Mouse (Mus musculus) spleen, adult 12 weeks (tissue): ENCODE data around the gene Efhd2.

ENCODE experiments used
- DNase-seq: peaks from one replicate; pipeline ENCODE4 v3.0.0; 2022; ENCODE audit warnings: low spot score

Efhd2 gene

DNA sequence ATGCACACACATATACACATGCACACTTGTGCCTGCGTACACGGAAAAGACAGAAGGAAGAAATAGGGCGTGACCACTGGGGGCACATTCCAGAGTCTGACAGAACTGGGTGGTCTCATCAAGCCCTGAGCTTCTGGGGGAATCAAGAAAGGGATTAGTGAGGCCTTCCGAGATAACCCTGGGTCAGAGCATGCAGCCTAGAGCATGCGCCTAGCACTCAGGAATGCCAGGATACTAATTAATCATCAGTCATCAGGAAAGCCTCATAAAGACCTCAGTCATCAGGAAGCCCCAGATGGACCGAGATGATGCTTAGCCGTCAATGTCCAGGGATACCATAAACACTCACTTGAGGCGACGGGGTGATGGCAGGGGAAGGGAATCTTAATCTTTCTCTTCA lies 5.2 kb upstream of the Efhd2 start:
- DNase-seq: no peak

DNA sequence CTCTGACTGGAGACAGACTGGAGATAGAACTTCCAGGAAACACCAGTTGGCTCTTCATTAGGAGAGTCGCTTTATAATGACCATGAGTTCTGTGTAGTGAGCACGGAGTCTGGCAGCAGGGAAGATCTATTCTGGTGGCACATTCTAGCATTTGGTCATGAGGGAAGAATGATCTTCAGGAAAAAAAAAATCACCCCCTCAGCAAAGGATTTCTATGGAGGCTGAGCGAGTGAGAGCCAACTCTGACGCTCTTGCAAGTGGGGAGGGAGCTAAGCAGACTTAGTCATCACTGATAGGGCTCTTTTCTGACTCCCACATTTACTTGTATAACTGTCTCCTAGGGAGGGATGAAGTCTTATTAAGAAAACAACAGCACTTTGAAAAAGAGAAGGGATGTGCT lies 4.4 kb upstream of the Efhd2 start:
- DNase-seq: no peak

DNA sequence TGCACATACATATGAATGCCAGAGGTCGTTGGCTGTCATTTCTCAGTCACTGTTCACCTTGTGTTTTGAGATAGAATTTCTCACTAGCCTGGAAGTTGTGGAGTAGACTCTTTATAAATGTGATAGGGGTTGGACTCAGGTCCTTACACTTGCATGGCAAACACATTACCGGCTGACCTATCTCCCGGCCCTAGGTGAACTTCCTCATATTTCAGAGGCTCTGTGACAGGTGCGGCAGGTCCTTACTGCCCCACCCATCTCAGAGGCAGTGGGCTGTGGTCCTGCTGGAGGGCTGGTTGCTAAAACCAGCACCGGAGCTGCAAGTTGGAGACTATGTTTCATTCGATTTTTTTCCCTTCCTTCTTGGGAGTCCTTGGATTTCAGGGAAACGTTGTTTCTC lies 3.9 kb upstream of the Efhd2 start:
- no peak for DNase-seq

DNA sequence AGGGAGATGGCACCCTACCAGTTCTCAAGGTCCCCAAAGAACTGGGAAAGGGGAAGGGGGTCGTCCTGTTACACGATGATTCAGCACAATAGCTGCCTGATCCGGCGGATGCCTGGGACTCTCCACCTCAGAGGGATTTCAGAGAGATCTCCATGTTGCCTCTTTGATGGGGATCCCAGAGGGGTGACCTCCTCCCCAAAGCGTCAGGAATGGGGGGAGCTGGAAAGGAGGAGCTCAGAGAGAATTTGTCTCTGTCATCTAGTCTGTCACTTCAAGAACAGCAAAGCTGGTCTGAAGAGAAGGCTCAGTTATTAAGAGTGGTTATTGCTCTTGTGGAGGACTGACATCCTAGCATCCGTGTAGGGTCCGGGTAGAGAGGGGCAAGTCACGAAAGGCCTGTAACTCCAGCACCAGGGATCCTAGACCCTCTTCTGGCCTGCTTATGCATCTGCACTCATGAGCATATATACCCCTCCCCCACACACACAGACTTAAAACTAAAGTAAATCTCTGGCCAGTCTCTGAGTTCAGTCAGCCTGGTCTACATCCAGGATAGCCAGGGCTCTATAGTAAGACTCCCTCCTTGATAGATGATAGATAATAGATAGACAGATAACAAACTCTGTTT lies 875 bp upstream of the Efhd2 start:
- no peak for DNase-seq

DNA sequence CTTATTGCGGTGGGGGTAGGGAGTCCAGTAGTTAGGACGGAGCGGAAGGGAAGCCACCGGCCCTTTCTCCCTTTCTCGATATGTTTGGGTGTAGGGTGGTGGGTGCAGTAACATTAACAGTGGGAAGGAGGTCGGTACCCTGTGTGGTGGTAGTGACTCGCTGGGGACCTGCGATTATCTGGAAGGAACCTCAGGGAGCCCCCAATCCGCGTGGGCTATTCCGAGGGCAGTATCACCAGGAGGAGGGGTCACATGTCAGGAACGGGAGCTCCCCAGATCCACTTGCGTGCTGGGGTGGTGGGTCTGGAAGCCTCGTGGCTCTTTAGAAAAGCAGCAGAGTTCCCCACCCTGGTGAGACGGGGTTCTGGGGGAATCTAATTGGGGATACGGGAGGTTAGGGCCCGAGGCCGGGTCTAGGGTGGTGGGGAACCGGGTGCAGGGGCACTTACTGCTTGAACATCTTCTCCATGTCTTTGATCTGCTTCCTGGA lies 564 bp downstream of the Efhd2 start:
- no peak for DNase-seq

DNA sequence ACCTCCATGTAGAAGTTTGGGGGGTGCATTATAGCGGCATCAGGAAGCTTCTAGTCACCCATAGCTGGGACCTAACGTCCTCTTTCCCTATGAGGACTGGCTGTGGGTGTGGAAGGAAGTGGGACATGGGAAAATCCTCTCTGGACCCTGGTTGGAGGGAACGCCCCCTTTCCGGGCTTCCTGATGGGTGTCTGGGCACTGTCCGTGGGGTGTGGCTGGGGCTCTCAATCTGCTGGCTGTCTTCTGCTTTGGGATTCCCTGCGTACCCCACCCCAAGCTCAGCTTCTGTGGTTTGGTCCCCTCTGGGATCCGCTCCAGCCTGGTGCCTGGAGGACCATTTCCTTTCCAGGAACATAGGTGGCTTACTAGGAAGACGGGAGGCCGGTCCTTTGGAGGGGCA lies 1.7 kb downstream of the Efhd2 start:
- DNase-seq: no peak

DNA sequence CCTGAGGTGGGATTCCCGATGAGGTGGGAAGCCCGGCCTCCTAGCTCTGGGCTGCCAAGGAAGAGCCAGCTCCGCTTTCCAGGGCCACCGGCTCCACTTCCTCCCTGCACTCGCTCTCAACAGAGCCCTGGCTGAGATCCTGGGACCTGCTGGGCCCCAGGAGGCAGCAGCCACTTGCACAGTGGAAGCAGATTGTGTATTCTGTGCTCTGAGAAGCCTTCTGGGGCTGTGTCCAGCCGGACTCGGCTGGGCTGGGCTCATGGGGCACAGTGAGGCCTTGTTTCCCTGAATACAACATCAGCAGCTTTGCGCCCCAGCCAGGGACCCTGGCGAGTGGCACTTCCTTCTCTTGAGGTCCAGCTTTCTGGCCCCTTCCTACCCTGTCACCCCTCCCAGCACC lies 2.8 kb downstream of the Efhd2 start:
- DNase-seq: no peak

DNA sequence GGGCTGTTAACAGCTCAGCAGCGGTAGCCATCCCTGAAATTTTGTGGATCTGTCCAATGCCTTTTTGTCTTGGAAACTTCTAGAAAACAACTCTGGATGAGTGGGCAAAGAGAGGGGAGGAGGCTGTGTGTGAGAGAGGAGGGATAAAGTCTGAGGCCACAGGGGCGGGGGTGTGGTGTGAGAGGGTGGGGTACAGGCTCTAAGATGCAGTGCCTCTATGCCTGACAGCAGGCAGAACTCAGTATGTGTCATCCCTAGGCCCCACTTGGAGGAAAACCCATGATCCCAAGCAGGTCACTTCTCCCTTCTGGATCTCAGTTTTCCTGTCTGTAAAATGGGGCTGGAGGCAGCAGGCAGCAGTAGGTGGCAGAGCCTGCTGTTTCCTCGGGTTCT lies 3.4 kb downstream of the Efhd2 start:
- DNase-seq: no peak

DNA sequence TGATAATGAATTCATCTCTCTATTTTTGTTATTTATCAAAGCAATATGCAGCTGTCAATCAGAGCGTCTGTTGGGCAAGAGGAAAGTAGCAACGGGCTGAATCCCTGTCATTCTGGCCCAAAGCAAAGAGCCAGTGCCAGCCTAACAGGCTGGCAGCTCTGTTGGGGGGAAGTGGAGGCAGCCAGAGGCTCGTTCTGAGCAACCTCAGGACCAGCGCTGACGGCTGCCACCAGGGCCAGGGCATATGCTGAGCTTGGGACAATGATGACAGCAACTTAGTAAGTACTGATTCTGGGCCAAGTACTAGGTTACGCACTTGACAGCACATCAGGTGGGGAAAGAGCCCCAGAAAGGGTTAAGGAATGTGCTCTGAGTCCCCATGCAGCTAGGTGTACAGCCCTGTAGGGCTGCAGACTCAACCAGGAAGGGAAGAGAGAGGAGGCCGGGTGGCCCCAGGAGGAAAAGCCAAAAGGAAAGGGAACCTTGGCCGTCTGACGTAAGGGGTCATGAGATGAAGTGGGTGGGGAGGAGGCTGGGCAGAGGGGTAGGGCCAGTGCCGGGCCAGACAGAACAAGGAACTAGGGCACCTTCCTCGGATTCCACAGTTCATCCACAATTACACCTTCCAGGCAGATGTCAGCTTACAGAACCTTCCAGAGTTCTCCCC lies 3.9 kb downstream of the Efhd2 start:
- no peak for DNase-seq

DNA sequence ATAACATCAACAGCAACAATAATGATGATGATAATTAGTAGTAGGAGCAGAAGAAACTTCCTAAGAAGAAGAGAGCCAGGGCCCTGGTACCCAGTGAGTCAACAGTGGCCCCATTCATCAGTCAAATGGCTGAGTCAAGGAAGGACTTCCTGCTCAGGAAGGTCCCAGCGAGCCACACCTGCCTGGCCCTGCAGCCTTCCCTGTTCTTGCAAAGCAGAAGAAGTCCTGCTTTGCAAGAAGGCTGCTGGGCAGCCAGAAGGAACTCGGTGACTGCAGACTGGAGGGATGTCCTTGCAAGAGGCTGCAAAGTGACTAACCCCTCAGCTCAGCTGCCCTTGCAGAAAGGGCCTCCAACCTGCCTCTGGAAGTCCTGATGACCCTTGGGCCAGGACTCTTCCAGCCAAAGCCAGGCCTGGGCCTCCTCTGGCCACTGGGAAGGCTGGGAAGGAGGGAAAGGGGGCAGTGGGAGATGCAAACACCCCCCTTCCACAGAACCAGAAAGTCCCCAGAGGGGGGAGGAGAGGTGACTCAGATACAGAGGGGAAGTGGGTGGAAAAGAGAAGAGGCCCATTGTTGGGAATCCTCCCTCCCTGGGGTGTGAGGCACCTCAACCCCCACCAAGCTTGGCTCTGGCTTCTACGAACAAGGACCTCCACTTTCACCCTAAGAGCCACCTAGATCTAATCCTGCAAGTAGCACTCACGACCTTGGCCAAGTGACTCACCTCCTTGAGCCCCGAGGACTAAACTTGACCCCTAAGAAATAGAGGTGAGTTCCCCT lies 5.1 kb downstream of the Efhd2 start:
- DNase-seq: no peak

DNA sequence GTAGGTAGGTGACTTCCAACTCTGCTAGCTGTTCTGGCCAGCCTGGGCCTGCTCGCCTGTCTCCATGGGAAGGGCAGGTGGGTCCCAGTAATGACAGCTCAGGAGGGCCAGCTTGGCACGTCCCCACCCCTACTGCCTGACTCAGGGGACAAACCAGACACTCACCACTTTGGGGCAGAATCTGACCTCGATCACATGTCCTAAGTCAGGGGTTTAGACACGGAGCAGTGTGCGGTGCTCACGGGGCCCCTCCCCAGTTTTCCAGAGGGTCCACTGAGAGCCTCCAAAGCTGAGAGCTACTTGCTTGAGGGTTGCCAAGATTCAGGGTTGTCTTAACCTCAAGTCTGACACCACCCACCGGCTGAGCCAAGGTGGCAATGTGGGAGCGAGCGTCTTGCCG lies 6.7 kb downstream of the Efhd2 start:
- no peak for DNase-seq

DNA sequence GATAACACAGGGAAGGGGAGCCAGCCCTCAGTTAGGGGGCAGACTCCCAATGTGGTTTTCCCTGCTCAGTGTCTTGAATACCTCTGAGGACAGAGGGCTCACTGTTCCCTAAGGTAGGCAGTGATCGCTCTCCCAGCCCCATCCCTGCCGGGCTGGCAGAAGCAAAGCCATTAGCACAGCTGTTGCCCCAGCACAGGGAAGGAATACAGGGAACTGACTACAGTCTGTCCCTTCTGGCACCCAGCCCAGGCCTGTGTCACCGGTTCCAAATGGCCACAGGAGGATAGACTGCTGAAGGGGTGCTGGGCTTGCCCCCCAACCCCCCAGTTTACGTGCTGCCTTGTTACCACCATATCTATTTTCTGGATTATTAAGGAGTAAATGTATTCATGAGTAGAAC lies 7.2 kb downstream of the Efhd2 start:
- DNase-seq: no peak

DNA sequence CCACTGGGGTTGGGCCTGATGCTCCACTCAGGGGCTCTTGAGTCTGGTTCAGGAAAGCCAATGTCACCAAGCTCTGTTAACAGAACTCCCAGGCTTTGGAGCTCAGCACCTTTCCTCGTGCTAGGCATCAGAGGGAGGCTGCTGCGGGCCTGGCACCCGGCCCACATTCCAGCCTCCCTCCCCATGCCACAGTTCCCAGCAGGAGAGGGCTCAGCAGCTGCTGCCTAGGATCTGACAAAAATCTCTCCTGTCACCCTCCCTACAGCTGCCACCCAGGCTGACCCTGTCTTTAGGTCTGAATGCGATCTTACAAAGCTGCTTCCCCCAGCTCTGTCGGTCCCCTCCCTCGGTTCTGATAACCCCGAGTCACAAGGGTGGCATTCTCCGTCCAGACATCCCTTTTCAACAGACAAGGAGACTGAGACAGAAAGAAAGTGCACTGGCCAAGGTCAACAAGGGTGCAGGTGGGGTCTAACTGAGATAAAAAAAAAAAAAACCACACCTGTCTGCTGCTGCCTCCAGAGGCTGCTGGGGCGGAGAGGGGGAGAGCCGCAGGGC lies 7.7 kb downstream of the Efhd2 start:
- DNase-seq: no peak

DNA sequence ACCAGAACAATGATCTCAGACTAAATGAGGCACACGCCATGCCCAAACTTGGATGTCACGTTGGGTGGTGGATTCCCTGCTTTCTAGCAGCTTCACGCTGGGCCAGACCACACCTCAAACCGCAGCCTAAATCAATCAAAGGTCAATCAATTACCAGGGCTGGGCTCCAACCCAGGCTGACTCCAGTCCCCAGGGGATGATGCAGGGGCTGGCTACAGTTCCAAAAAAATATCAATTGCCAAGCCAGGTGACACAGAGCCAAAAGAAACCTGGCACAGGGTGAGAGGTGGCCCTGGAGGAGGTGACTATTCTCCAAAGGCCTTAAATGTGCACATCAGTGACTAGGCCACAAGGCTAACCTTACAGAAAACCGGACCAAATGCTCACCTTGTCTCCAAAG lies 9.1 kb downstream of the Efhd2 start:
- no peak for DNase-seq

DNA sequence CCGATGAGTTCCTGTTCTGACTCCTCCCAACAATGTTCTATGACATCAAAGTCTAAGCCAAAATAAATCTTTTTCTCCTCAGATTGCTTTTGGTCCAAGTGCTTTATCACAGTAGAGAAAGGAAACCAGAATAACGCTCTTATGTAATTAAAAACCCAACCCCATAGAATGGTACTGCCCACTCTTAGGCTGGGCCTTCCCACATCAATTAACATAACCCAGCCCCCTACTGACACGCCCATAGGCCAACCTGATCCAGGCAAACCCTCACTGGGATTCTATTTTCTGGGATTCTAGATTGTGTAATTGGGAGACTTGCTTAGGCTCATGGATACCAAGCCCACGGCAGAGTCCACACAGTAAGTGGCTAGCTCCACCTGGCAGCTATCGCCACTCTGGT lies 9.7 kb downstream of the Efhd2 start:
- DNase-seq: peak; percentile 0

DNA sequence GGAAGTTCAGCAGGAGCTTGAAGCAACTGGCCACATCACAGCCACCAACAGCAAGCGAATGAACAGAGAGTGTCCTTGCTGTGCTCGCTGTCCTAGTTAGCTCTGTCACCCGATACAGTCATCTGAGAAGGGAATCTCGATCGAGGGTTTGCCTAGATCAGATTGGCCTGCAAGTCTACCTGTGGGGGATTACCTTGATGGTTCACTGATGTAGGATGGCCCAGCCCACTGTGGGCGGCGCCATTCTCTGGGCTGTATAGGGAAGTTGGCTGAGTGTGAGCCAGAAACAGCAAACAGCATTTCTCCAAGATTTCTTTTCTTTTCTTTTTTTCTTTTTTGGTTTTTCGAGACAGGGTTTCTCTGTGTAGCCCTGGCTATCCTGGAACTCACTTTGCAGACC lies 10.2 kb downstream of the Efhd2 start:
- peak; percentile 0 for DNase-seq

DNA sequence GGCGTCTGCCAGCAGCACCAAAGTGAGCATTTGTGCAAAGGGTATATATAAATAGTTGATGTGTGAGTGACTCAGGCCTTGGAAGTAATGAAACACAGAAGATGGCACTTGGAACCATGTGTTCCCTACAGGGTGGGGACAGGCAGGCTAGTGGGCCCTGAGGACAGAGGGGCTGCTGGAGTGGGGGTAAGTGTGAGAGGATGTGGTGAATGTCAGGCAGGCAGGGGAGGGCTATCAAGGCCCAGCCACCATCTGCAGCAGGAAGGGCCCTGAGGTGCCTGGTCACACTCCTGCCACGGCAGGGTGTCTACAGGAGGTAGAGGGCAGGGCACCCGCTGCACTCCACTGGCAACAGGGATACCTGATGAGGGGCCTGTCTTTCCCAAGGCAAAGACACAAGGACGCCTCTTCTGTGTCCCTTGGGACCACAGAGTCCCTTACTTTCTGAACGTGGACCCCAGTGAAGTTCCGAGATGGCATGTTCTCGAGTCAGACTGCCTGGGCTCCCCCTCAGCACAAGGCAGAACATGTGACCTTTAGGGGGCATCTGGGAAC lies 10.9 kb downstream of the Efhd2 start:
- peak; percentile 0 for DNase-seq

DNA sequence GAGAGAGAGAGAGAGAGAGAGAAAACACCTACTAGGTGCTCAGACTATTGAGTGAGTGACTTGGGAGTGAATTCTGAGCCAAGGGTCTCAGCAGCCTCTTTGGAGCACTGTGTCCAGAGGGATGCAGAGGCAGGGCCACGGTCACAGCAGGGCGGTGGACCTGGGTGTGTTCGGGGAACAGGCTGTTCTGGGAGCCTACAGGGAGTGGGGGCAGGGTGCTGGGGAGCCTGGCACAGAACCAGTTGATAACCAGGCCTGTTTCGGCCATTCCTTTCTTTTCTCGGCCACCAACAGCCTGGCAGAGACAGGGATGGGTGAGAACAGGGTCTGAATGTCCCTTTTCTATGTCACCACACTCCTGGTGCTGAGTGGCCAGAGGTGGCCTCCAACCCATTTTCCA lies 11.9 kb downstream of the Efhd2 start:
- peak; percentile 0 for DNase-seq

DNA sequence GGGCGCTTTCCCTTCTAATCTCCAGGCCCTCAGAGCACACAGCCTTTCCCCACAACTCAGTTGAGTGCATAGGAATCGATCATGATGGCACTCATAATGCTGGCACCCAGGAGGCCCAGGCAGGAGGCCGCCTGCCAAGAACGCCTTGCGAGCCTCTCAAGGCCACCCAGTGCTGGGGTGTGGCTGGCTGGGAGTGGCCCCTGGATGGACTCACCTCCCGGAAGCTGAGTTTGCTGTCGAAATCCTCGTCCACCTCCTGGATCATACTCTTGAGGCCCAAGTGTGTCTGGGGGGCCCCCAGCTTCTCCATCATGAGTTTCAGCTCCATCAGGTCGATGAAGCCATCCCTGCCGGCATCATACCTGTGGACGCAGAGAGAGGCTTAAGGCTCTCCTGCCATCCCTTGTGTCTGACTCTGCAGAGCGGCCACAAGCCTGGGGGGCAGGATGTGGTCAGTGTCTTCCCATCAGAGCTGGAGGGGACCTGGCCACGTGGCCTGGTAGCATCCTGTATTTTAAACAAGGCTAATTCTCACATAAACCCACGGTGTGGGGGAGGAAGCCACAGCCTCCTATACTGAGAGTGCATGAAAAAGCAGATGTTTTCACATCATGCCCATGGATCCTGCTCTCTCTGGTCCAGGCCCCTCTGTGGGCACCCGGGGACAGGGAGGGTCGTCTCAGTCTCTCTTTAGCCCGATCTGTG lies 13.0 kb downstream of the Efhd2 start:
- DNase-seq: peak; percentile 0

DNA sequence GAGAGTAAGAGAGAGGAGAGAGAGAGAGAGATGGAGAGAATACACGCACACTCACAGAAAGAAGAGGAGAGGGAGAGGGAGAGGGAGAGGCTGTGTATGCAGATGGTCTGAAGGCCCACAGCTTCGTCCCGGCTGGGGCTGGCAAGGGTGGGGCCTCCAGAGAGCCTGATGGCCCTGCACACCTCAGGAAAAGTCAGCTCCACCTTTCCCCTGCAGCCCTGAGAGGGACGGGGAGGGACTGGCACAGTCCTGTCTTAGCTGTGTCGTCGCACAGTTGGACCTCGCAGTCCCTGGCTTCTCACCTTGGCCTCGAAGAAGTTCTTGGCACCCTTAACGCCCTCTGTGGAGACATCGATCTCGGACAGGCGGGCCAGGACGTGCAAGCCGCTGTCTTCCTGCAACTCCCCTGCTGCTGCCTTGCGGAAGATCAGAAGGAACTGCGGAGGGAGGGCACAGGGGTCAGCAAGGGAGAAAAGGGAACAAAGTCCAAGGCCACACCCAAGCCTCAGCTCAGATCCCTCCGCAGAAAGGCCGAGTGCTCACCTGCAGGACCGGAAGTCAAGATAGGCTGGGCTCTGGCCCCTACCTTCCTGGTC lies 14.4 kb downstream of the Efhd2 start:
- no peak for DNase-seq

DNA sequence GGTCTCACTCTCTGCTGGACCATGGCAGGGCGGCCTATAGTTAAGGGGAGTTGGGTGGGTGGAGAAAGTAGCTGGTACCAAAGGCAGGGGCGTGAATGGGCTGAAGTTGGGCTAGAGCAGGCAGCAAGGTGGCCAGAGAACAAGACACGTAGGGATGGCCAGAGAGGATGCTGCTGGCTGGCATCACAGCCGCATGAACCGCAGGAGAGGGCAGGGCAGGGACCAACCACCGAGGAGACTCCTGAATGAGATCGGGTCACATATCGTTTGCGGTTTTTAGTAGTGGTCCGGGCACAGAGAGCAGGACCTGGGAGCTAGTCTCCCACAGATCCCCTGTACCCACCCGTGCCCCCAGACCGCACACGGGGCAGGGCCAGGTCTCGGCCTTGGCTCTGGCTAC lies 15.4 kb downstream of the Efhd2 start:
- no peak for DNase-seq

DNA sequence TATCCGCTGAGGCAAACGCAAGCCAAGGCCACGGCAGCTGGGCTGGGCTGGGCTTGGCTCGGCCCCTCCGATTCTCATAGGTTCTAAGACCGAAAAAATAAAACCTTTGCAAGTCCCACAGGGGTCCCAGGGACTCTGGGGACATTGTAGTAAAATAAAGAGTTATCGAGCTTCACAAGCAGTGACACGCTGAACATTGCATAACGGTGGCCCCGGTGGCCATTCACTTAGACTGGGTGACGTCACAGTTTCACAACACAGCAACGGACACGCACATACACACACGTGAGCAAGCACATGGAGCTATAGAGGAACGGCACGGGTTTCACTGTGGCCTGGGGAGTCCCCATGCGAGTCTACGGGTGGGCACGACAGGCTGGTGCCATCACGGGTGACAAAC lies 16.2 kb downstream of the Efhd2 start:
- DNase-seq: no peak
